Mouse (Mus musculus) MEL (cell line): ENCODE results near the gene Klf16. TPM values are rescaled to one million over a fixed set of nuclear protein-coding genes. Genes with fewer than 3 reads are reported as not detected.

Experiments used
- DNase-seq: peaks from one replicate; pipeline ENCODE4 v3.0.0; 2011; ENCODE audit warnings: low read depth, low spot score
- H3K27ac ChIP-seq: 2 replicates; pipeline ENCODE4 v1.5.1; 2012; ENCODE audit warnings: low read depth, mild to moderate bottlenecking, control low read depth, low read length, moderate library complexity; ENCODE audit not compliant: control insufficient read depth
- H3K27me3 ChIP-seq, 2 experiments: fragments of 150-350 bp in 1 of 2; sonication (generic) in 1 of 2; 2 replicates each; pipeline ENCODE4 v1.6.1; 2012; ENCODE audit warnings: low read length in 2 of 2, mild to moderate bottlenecking in 2 of 2, improper control_type of control experiment in 1 of 2, moderate library complexity in 1 of 2; ENCODE audit not compliant: insufficient read depth in 2 of 2, control insufficient read depth in 1 of 2
- H3K36me3 ChIP-seq, 2 experiments: 2 replicates each; pipeline ENCODE4 v1.6.1; 2012 to 2014; ENCODE audit warnings: low read length in 2 of 2, improper control_type of control experiment in 1 of 2, inconsistent platforms in 1 of 2, mild to moderate bottlenecking in 1 of 2; ENCODE audit not compliant: insufficient read depth in 2 of 2, control insufficient read depth in 1 of 2
- H3K4me1 ChIP-seq, 2 experiments: fragments of 150-350 bp in 1 of 2; sonication (generic) in 1 of 2; 2 replicates each; pipeline ENCODE4 v1.6.1; 2012; ENCODE audit warnings: low read length in 2 of 2, improper control_type of control experiment in 1 of 2, mild to moderate bottlenecking in 1 of 2; ENCODE audit not compliant: insufficient read depth in 2 of 2, control insufficient read depth in 1 of 2
- H3K4me3 ChIP-seq, 2 experiments: fragments of 150-350 bp in 1 of 2; sonication (generic) in 1 of 2; 2 replicates each; pipeline ENCODE4 v1.5.1; 2012; ENCODE audit warnings: low read depth in 2 of 2, low read length in 2 of 2, mild to moderate bottlenecking in 2 of 2, moderate library complexity in 2 of 2, control low read depth in 1 of 2, improper control_type of control experiment in 1 of 2; ENCODE audit not compliant: control insufficient read depth in 1 of 2, insufficient read depth in 1 of 2
- H3K79me2 ChIP-seq: 2 replicates; pipeline ENCODE4 v1.6.1; 2012; ENCODE audit warnings: mild to moderate bottlenecking, low read length, moderate library complexity; ENCODE audit not compliant: control insufficient read depth, poor library complexity, insufficient read depth
- H3K9ac ChIP-seq: 2 replicates; pipeline ENCODE4 v1.6.1; 2012; ENCODE audit warnings: low read depth, mild to moderate bottlenecking, control low read depth, low read length, moderate library complexity; ENCODE audit not compliant: control insufficient read depth, poor library complexity, severe bottlenecking
- H3K9me3 ChIP-seq: fragments of 150-350 bp; sonication (generic); replicated peaks from 2 replicates; pipeline ENCODE4 v1.6.1; 2012; ENCODE audit warnings: mild to moderate bottlenecking, low read length, improper control_type of control experiment, moderate library complexity; ENCODE audit not compliant: insufficient read depth
- BHLHE40 ChIP-seq: IDR thresholded peaks from 2 replicates; pipeline ENCODE4 v1.6.1; 2012; ENCODE audit warnings: low read depth, mild to moderate bottlenecking, inconsistent platforms, low read length, improper control_type of control experiment, borderline replicate concordance
- CHD1 ChIP-seq: IDR thresholded peaks from 2 replicates; pipeline ENCODE4 v1.6.1; 2012; ENCODE audit warnings: low read depth, mild to moderate bottlenecking, inconsistent platforms, low read length, improper control_type of control experiment
- E2F4 ChIP-seq: IDR thresholded peaks from 2 replicates; pipeline ENCODE4 v1.6.1; 2011; ENCODE audit warnings: low read depth, low read length, improper control_type of control experiment, borderline replicate concordance
- GABPA ChIP-seq: IDR thresholded peaks from 2 replicates; pipeline ENCODE4 v1.6.1; 2012; ENCODE audit warnings: low read depth, mild to moderate bottlenecking, inconsistent platforms, low read length, improper control_type of control experiment, moderate library complexity
- GATA1 ChIP-seq: IDR thresholded peaks from 2 replicates; pipeline ENCODE4 v1.6.1; 2011; ENCODE audit warnings: low read depth, low read length, improper control_type of control experiment
- HCFC1 ChIP-seq: IDR thresholded peaks from 2 replicates; pipeline ENCODE4 v1.6.1; 2012; ENCODE audit warnings: low read depth, mild to moderate bottlenecking, inconsistent platforms, low read length, improper control_type of control experiment, moderate library complexity
- JUND ChIP-seq: IDR thresholded peaks from 2 replicates; pipeline ENCODE4 v1.6.1; 2011; ENCODE audit warnings: low read depth, mild to moderate bottlenecking, improper control_type of control experiment, low read length
- MAFK ChIP-seq: IDR thresholded peaks from 2 replicates; pipeline ENCODE4 v1.6.1; 2011; ENCODE audit warnings: low read depth, mild to moderate bottlenecking, low read length, improper control_type of control experiment, borderline replicate concordance
- MAX ChIP-seq: IDR thresholded peaks from 2 replicates; pipeline ENCODE4 v1.6.1; 2011; ENCODE audit warnings: low read length, improper control_type of control experiment
- MEF2A ChIP-seq: IDR thresholded peaks from 2 replicates; pipeline ENCODE4 v1.6.1; 2014; ENCODE audit warnings: low read depth, mild to moderate bottlenecking, inconsistent platforms, low read length, improper control_type of control experiment; ENCODE audit not compliant: poor library complexity, insufficient replicate concordance, severe bottlenecking; ENCODE audit errors: extremely low read depth
- MXI1 ChIP-seq: IDR thresholded peaks from 2 replicates; pipeline ENCODE4 v1.6.1; 2011; ENCODE audit warnings: mild to moderate bottlenecking, low read depth, low read length, improper control_type of control experiment
- MYB ChIP-seq: IDR thresholded peaks from 2 replicates; pipeline ENCODE4 v1.6.1; 2011; ENCODE audit warnings: mild to moderate bottlenecking, low read depth, low read length, improper control_type of control experiment
- MYC ChIP-seq: IDR thresholded peaks from 2 replicates; pipeline ENCODE4 v1.6.1; 2011; ENCODE audit warnings: low read depth, mild to moderate bottlenecking, low read length, improper control_type of control experiment, moderate library complexity
- NELFE ChIP-seq: IDR thresholded peaks from 2 replicates; pipeline ENCODE4 v1.6.1; 2011; ENCODE audit warnings: low read depth, low read length, improper control_type of control experiment
- POLR2A ChIP-seq, 2 experiments: IDR thresholded peaks; 2 replicates each; pipeline ENCODE4 v1.6.1; 2011 to 2012; ENCODE audit warnings: low read length in 2 of 2, mild to moderate bottlenecking in 2 of 2, control low read depth in 1 of 2, improper control_type of control experiment in 1 of 2, low read depth in 1 of 2, moderate library complexity in 1 of 2; ENCODE audit not compliant: control insufficient read depth in 1 of 2, insufficient read depth in 1 of 2, poor library complexity in 1 of 2
- POLR2AphosphoS2 ChIP-seq: IDR thresholded peaks from 2 replicates; pipeline ENCODE4 v1.6.1; 2011; ENCODE audit warnings: low read length, improper control_type of control experiment
- RAD21 ChIP-seq: IDR thresholded peaks from 2 replicates; pipeline ENCODE4 v1.6.1; 2011; ENCODE audit warnings: mild to moderate bottlenecking, low read depth, low read length, improper control_type of control experiment
- SIN3A ChIP-seq: IDR thresholded peaks from 2 replicates; pipeline ENCODE4 v1.6.1; 2012; ENCODE audit warnings: low read length, improper control_type of control experiment, inconsistent platforms
- TAL1 ChIP-seq: IDR thresholded peaks from 2 replicates; pipeline ENCODE4 v1.6.1; 2012; ENCODE audit warnings: mild to moderate bottlenecking, inconsistent platforms, low read length, moderate library complexity, mixed read lengths
- TBP ChIP-seq: IDR thresholded peaks from 2 replicates; pipeline ENCODE4 v1.8.0; 2011; ENCODE audit warnings: low read depth, low read length, improper control_type of control experiment
- TCF12 ChIP-seq: IDR thresholded peaks from 2 replicates; pipeline ENCODE4 v1.6.1; 2014; ENCODE audit warnings: low read depth, mild to moderate bottlenecking, inconsistent platforms, low read length, improper control_type of control experiment, moderate library complexity
- USF1 ChIP-seq: IDR thresholded peaks from 2 replicates; pipeline ENCODE4 v1.6.1; 2014; ENCODE audit warnings: low read depth, mild to moderate bottlenecking, inconsistent platforms, low read length, improper control_type of control experiment, moderate library complexity
- USF2 ChIP-seq, 2 experiments: IDR thresholded peaks; 2 replicates each; pipeline ENCODE4 v1.6.1; 2011 to 2012; ENCODE audit warnings: improper control_type of control experiment in 2 of 2, low read length in 2 of 2, borderline replicate concordance in 1 of 2, inconsistent platforms in 1 of 2, low read depth in 1 of 2, mild to moderate bottlenecking in 1 of 2; ENCODE audit not compliant: insufficient read depth in 1 of 2
- ZC3H11A ChIP-seq: IDR thresholded peaks from 2 replicates; pipeline ENCODE4 v1.6.1; 2012; ENCODE audit warnings: low read depth, mild to moderate bottlenecking, inconsistent platforms, low read length, improper control_type of control experiment
- ZKSCAN1 ChIP-seq: IDR thresholded peaks from 2 replicates; pipeline ENCODE4 v1.6.1; 2012; ENCODE audit warnings: low read depth, mild to moderate bottlenecking, inconsistent platforms, low read length, improper control_type of control experiment, moderate library complexity
- polyA plus RNA-seq, 2 experiments: library from polyadenylated mRNA; stranded (reverse) in 1 of 2; unstranded in 1 of 2; fragments of >175 nt in 1 of 2; fragments of >200 nt in 1 of 2; gene quantifications; 2 replicates each; pipeline versions ENCODE4 v1.2.1 to v1.2.4; 2012; ENCODE audit warnings: low replicate concordance in 2 of 2, low read depth in 1 of 2; ENCODE audit not compliant: insufficient read length in 2 of 2, insufficient read depth in 1 of 2, missing spikeins in 1 of 2
- total RNA-seq: library from RNA; depleted of rRNA; stranded (reverse); fragments of 300-350 nt; gene quantifications from 2 replicates; pipeline ENCODE4 v1.2.3, GENCODE M21; 2012

The Klf16 gene
- total and polyA plus RNA-seq, 3 experiments = 37.1 to 51.1 TPM; not detected in 1

GRCm38 (mm10) chr10:80604988-80605387 is 27.9 kb upstream of the Klf16 start:
- H3K79me2 ChIP-seq = peaks cover 37% of the 10 kb centered on the region
- no peak overlapping the region for H3K27ac ChIP-seq
- no peaks in the 10 kb centered on the region for H3K9me3 ChIP-seq
- no peak for DNase-seq
- no peak overlapping the region for H3K4me3 ChIP-seq
- H3K36me3 ChIP-seq = peaks cover 2 to 15% of the 10 kb centered on the region in 2 experiments; a peak in 3 of 4 replicates
- no peak for TF ChIP-seq MAFK
- TF ChIP-seq MYC = no peak
- TF ChIP-seq MEF2A = no peak
- TF ChIP-seq JUND = no peak
- no peak for TF ChIP-seq USF1
- TF ChIP-seq GATA1 = no peak
- TF ChIP-seq NELFE = no peak
- TF ChIP-seq E2F4 = no peak
- no peak for TF ChIP-seq CHD1
- TF ChIP-seq BHLHE40 = no peak
- TF ChIP-seq HCFC1 = no peak
- TF ChIP-seq MXI1 = no peak
- no peak for TF ChIP-seq MAX
- no peak for TF ChIP-seq TAL1
- no peak for TF ChIP-seq SIN3A
- no peak for TF ChIP-seq MYB
- H3K4me1 ChIP-seq = peaks cover 8 to 17% of the 10 kb centered on the region in 2 experiments
- no peak overlapping the region for H3K9ac ChIP-seq
- H3K27me3 ChIP-seq = no peaks in the 10 kb centered on the region

GRCm38 (mm10) chr10:80604001-80604509 is 26.9 kb upstream of the Klf16 start:
- DNase-seq = no peak
- Histone ChIP-seq H3K27me3 (no peaks in the 10 kb centered on the region), H3K4me3 (peak overlapping the region; percentile 78 to 91; a peak in 3 of 4 replicates), H3K4me1 (peaks cover 8 to 17% of the 10 kb centered on the region in 2 experiments), H3K9ac (peak overlapping the region; percentile 92), H3K27ac (no peak overlapping the region), H3K36me3 (peaks cover 2 to 15% of the 10 kb centered on the region in 2 experiments; a peak in 3 of 4 replicates), H3K79me2 (peaks cover 37% of the 10 kb centered on the region), H3K9me3 (no peaks in the 10 kb centered on the region)
- no peak for TF ChIP-seq TBP
- no peak for TF ChIP-seq TCF12
- no peak for TF ChIP-seq RAD21
- TF ChIP-seq TAL1 = no peak
- TF ChIP-seq USF2 (IDR thresholded peaks at IDR 0.05; ENCODE audit: borderline replicate concordance in 1 of 2, insufficient read depth in 1 of 2, low read depth in 1 of 2, low read length in 2 of 2) = no peak
- no peak for TF ChIP-seq GABPA
- no peak for TF ChIP-seq HCFC1
- TF ChIP-seq CHD1 = no peak
- TF ChIP-seq ZC3H11A = no peak
- TF ChIP-seq MYB = no peak
- TF ChIP-seq POLR2AphosphoS2 = no peak
- TF ChIP-seq POLR2A (IDR thresholded peaks at IDR 0.05; ENCODE audit: control insufficient read depth in 1 of 2, insufficient read depth in 1 of 2, low read depth in 1 of 2, low read length in 2 of 2, poor library complexity in 1 of 2) = no peak
- no peak for TF ChIP-seq ZKSCAN1
